Mouse (Mus musculus) liver, postnatal 0 days (tissue): ENCODE measurements around the gene Actc1. TPM values are rescaled to one million over a fixed set of nuclear protein-coding genes. Genes with fewer than 3 reads are reported as not detected.
A peak's percentile ranks its signal among the peaks of the same experiment; 100 is the strongest.

Experiments
- ATAC-seq: fragments of 200-750 bp; cut with Nextera tagmentation; 2 replicates; pipeline ENCODE4 v1.8.0; 2017; ENCODE audit warnings: mild to moderate bottlenecking, moderate library complexity
- DNase-seq: peaks from one replicate; pipeline ENCODE4 v3.0.0-alpha.2; 2016
- H3K27ac ChIP-seq: fragments of 300-500 bp; sonication (generic); 2 replicates; pipeline ENCODE4 v1.5.1; 2014; ENCODE audit warnings: antibody characterized with exemption, moderate library complexity, mild to moderate bottlenecking, low read depth
- H3K27me3 ChIP-seq: fragments of 300-500 bp; sonication (generic); 2 replicates; pipeline ENCODE4 v1.6.1; 2014; ENCODE audit warnings: low read length, control low read depth, mixed read lengths; ENCODE audit not compliant: insufficient read depth
- H3K36me3 ChIP-seq: fragments of 300-500 bp; sonication (generic); replicated peaks from 2 replicates; pipeline ENCODE4 v1.6.1; 2014; ENCODE audit warnings: mild to moderate bottlenecking, control low read depth, low read length, moderate library complexity, mixed read lengths; ENCODE audit not compliant: insufficient read depth
- H3K4me1 ChIP-seq: fragments of 300-500 bp; sonication (generic); 2 replicates; pipeline ENCODE4 v1.6.1; 2014; ENCODE audit warnings: antibody characterized with exemption, mild to moderate bottlenecking, control low read depth; ENCODE audit not compliant: insufficient read depth
- H3K4me2 ChIP-seq: fragments of 300-500 bp; sonication (generic); 2 replicates; pipeline ENCODE4 v1.6.1; 2014; ENCODE audit warnings: low read depth, mild to moderate bottlenecking, low read length, moderate library complexity, mixed read lengths
- H3K4me3 ChIP-seq: fragments of 300-500 bp; sonication (generic); 2 replicates; pipeline ENCODE4 v1.5.1; 2014; ENCODE audit warnings: low read depth, low read length
- H3K9ac ChIP-seq: fragments of 300-500 bp; sonication (generic); replicated peaks from 2 replicates; pipeline ENCODE4 v1.6.1; 2014; ENCODE audit warnings: mild to moderate bottlenecking, moderate library complexity
- H3K9me3 ChIP-seq: fragments of 300-500 bp; sonication (generic); 2 replicates; pipeline ENCODE4 v1.6.1; 2016; ENCODE audit warnings: mild to moderate bottlenecking, control low read depth, low read length, mixed read lengths
- CTCF ChIP-seq: sonication (generic); IDR thresholded peaks from 2 replicates; pipeline ENCODE4 v1.5.1; 2016; ENCODE audit warnings: antibody characterized with exemption, low read depth
- EP300 ChIP-seq: IDR thresholded peaks from 2 replicates; pipeline ENCODE4 v1.6.1; 2016; ENCODE audit warnings: antibody characterized with exemption, low read depth, mild to moderate bottlenecking
- WGBS: fragments of 180-500 bp; shearing (Covaris S2); extraction: QIAGEN DNeasy Blood & Tissue Kit; methylation state at CpG from one replicate; pipeline ENCODE4 v1.1.7; 2014; ENCODE audit not compliant: insufficient replicate concordance; 5-methylcytosine and 5-hydroxymethylcytosine counted together
- polyA plus RNA-seq: library from polyadenylated mRNA; unstranded; fragments of >200 nt; fragmentation: Nextera tagmentation; extraction: Ambion mirVana; gene quantifications from 2 replicates; pipeline ENCODE4 v1.2.1, GENCODE M21; 2015

The Actc1 gene
- polyA plus RNA-seq, 1 experiment from 2014 or later, result 1.1 TPM

- H3K4me1 ChIP-seq, result peaks cover 2% of the 10 kb centered on the region; the same call in 1 of the 2 replicates
- H3K27me3 ChIP-seq, result peaks cover 28% of the 10 kb centered on the region
- no peak overlapping the region for H3K4me3 ChIP-seq
- ATAC-seq, result no peak
- no peak for DNase-seq
- H3K36me3 ChIP-seq, result no peaks in the 10 kb centered on the region
- no peak overlapping the region for H3K27ac ChIP-seq
- H3K4me2 ChIP-seq, result no peak overlapping the region
- TF ChIP-seq EP300, result no peak
- no peak for TF ChIP-seq CTCF
- H3K9ac ChIP-seq, result no peak overlapping the region
- WGBS, result 28% methylated on average over 10 of the region's 10 CpGs
- no peaks in the 10 kb centered on the region for H3K9me3 ChIP-seq
These were observed 35.2 kb downstream of the Actc1 start for GRCm38 (mm10) chr2:114018136-114018535.

GRCm38 (mm10) chr2:114014839-114015238, 38.5 kb downstream of the Actc1 start:
- ATAC-seq (no peak), DNase-seq (no peak)
- no peak overlapping the region for H3K9ac ChIP-seq
- H3K27me3 ChIP-seq, result peaks cover 41% of the 10 kb centered on the region
- no peak overlapping the region for H3K4me3 ChIP-seq
- WGBS, result 65% methylated on average over 6 of the region's 6 CpGs
- TF ChIP-seq EP300, result no peak
- no peak for TF ChIP-seq CTCF
- H3K4me2 ChIP-seq, result no peak overlapping the region
- H3K36me3 ChIP-seq, result no peaks in the 10 kb centered on the region
- no peaks in the 10 kb centered on the region for H3K9me3 ChIP-seq
- no peak overlapping the region for H3K27ac ChIP-seq
- H3K4me1 ChIP-seq, result peaks cover 3% of the 10 kb centered on the region; the same call in 1 of the 2 replicates

GRCm38 (mm10) chr2:114013846-114014245, 39.5 kb downstream of the Actc1 start:
- Histone ChIP-seq H3K27ac (no peak overlapping the region), H3K4me1 (peaks cover 3% of the 10 kb centered on the region; the same call in 1 of the 2 replicates), H3K9me3 (no peaks in the 10 kb centered on the region), H3K27me3 (peaks cover 41% of the 10 kb centered on the region), H3K36me3 (no peaks in the 10 kb centered on the region), H3K4me3 (no peak overlapping the region; the same call in 1 of the 2 replicates), H3K4me2 (peak overlapping the region; percentile 53; the same call in 1 of the 2 replicates), H3K9ac (no peak overlapping the region)
- ATAC-seq (no peak), DNase-seq (no peak)
- TF ChIP-seq EP300 (no peak), CTCF (no peak)
- WGBS, result 3% methylated on average over 13 of the region's 13 CpGs

GRCm38 (mm10) chr2:114013295-114013771, 40.0 kb downstream of the Actc1 start, which contains the start of gene Gjd2:
Gjd2 (minus strand) TSS chr2:114013619.
- Histone ChIP-seq H3K4me2 (peak within 1 kb of the TSS; percentile 53), H3K4me3 (no peak within 1 kb of the TSS; the same call in 1 of the 2 replicates), H3K27me3 (peaks cover 40% of the 10 kb centered on the region), H3K9ac (no peak within 1 kb of the TSS), H3K36me3 (no peaks in the 10 kb centered on the region), H3K27ac (no peak within 1 kb of the TSS), H3K9me3 (no peaks in the 10 kb centered on the region), H3K4me1 (peaks cover 3% of the 10 kb centered on the region; the same call in 1 of the 2 replicates)
- DNase-seq (peak; percentile 21), ATAC-seq (no peak)
- no peak for TF ChIP-seq EP300
- TF ChIP-seq CTCF, result no peak
- 1% methylated on average over 38 of the region's 60 CpGs for WGBS

- Histone ChIP-seq H3K4me3 (no peak overlapping the region), H3K4me1 (peaks cover 3% of the 10 kb centered on the region; the same call in 1 of the 2 replicates), H3K4me2 (no peak overlapping the region), H3K27ac (no peak overlapping the region), H3K27me3 (peaks cover 37% of the 10 kb centered on the region), H3K9me3 (no peaks in the 10 kb centered on the region), H3K36me3 (no peaks in the 10 kb centered on the region), H3K9ac (no peak overlapping the region)
- DNase-seq, result no peak
- ATAC-seq, result no peak
- 8% methylated on average over 19 of the region's 19 CpGs for WGBS
- TF ChIP-seq EP300 (no peak), CTCF (no peak)
These were observed 40.6 kb downstream of the Actc1 start for GRCm38 (mm10) chr2:114012749-114013211.

- Histone ChIP-seq H3K4me1 (peaks cover 3% of the 10 kb centered on the region; the same call in 1 of the 2 replicates), H3K9me3 (no peaks in the 10 kb centered on the region), H3K4me2 (no peak overlapping the region), H3K36me3 (no peaks in the 10 kb centered on the region), H3K4me3 (no peak overlapping the region), H3K27me3 (peaks cover 37% of the 10 kb centered on the region), H3K27ac (no peak overlapping the region), H3K9ac (no peak overlapping the region)
- WGBS, result 51% methylated on average over 4 of the region's 4 CpGs
- ATAC-seq (no peak), DNase-seq (peak; percentile 27)
- no peak for TF ChIP-seq EP300
These were observed 41.5 kb downstream of the Actc1 start for GRCm38 (mm10) chr2:114011838-114012237.
